Mouse (Mus musculus): ENCODE results near the gene Eps8l3.

- TF ChIP-seq CTCF (conservative IDR thresholded peaks at IDR 0.05; ENCODE audit: low read length): no peak
- no peak for TF ChIP-seq NANOG (IDR thresholded peaks at IDR 0.05; ENCODE audit: borderline replicate concordance, low read length)
- TF ChIP-seq POU5F1 (IDR thresholded peaks at IDR 0.05; ENCODE audit: borderline replicate concordance, low read length): no peak
Measured at GRCm38 (mm10) chr3:107928691-107929090, 51.7 kb downstream of the Eps8l3 start.

All from E14TG2a.4 (cell line).